Mouse (Mus musculus) megakaryocyte-erythroid progenitor cell, adult 5-6 weeks (primary cell): ENCODE measurements around the gene Qrich2. TPM values are rescaled to one million over a fixed set of nuclear protein-coding genes. Genes with fewer than 3 reads are reported as not detected.
A peak's percentile ranks its signal among the peaks of the same experiment; 100 is the strongest.
"Not testable (repeated sequence)": the region's sequence is repeated elsewhere in the genome, so short reads cannot be mapped to it uniquely, and the experiment has no call there.

Experiments used
- ATAC-seq: replicated peaks from 2 replicates; pipeline ENCODE4 v1.8.0; 2016; ENCODE audit warnings: mild to moderate bottlenecking, inconsistent platforms; ENCODE audit not compliant: severe bottlenecking, poor library complexity, low FRiP score, low TSS enrichment
- total RNA-seq, 2 experiments: library from RNA; stranded (forward) in 1 of 2; stranded (reverse) in 1 of 2; fragments of 200-1000, 215-1000 nt in 1 of 2; fragments of >200 nt in 1 of 2; fragmentation: Nextera tagmentation in 1 of 2; gene quantifications; 2 replicates each; pipeline ENCODE4 v1.2.3; 2014 to 2017

The Qrich2 gene
- not detected in 2 replicates for total RNA-seq (2014; fragmentation: Nextera tagmentation)
- not detected in 2 replicates for total RNA-seq (2017)

- ATAC-seq: no peak
These were observed at the start of gene Qrich2 for GRCm38 (mm10) chr11:116466141-116466540. Gene Qrich2 (minus strand): TSS chr11:116466241.

DNA sequence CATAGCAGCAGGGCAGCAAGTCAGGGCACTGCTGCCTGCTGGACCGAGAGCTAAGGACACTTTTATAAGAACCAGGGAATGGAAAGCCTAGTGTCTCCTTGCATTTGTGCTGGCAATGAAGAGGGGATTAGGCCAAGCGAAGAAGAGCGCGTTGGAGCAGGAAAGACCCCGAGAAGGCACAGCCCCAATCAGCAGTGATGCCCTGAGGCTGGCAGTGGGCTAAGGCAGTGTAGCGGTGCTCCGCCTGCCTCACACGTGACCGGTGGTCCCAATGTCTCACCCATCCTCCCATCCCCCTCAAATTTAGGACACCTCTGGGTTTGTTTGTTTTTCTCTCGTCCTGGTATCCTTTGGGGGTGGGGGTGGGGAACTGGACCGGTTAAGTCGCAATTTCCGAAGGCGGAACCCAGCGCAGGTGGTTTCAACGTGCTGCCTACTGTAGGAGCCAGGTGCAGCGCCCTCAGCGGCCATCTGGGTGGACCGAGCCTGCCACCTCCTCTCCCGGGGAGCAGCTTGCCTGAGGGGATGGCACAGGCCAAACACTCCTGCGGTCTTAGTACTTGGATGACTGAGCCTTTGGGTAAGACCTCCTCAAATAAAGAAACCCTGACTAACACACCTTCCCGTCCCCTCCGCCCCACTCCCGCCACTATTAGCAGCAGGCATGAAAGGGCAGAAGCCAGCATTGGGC is 49.4 kb upstream of the Qrich2 start:
- 0 out of 2 replicates have a peak, but pooled peaks have one; percentile 25 for ATAC-seq

GRCm38 (mm10) chr11:116513531-116514038 is 47.5 kb upstream of the Qrich2 start:
- no peak for ATAC-seq

DNA sequence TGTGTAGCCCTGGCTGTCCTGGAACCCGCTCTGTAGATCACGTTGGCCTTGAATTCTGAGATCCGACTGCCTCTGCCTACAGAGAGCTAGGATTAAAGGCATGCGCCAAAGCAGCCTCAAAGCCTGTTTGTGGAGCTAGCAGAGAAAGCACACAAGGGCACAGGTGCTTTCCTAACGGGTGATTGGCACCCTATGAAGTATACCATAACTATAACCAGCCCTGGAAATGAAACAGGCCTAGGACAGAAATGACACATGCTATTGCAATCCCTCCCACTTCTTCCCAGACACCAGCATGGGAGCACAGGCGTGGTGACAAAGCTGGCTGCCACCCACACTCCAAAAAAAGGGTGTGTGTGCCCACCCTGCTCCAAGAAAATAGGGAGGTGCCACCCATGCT is 46.9 kb upstream of the Qrich2 start:
- no peak for ATAC-seq

DNA sequence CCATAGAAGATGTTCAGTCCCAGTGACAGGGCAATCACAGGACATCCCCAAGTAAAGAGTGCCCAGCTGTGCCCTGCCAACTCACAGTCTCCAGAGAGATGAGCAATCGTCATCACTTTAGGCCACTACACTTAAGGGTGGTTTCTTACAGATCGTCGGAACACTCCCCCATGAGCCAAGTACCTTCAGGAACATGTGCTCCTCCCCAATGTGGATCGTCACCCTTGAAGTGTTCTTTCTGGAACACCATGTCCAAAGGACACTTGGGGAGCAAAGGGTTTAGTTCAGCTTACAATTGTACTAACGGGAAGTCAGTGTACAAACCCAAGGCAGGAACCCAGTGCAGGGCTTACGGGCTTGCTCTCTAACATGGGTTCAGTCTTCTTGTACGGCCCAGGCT is 46.1 kb upstream of the Qrich2 start:
- ATAC-seq: no peak

- peak; percentile 50 for ATAC-seq
These were observed 45.3 kb upstream of the Qrich2 start for GRCm38 (mm10) chr11:116511301-116511868.

DNA sequence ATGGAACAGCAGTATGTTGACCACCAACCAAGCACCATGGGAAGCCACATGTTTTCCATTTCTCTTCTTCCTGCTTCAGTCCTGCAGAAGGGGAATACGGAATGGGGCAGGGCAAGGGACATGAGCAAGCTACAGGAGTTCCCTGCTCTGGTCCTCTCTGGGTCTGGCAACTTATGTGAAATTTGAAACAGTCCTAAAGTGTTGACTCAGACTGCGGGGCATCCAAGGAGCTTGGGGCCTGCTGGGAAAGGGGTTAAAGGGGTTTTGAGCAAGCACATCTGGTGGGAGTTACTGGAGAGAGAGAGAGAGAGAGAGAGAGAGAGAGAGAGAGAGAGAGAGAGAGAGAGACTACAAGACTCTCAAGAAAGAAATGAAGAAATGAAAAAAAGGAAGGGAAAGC is 42.6 kb upstream of the Qrich2 start:
- no peak for ATAC-seq

DNA sequence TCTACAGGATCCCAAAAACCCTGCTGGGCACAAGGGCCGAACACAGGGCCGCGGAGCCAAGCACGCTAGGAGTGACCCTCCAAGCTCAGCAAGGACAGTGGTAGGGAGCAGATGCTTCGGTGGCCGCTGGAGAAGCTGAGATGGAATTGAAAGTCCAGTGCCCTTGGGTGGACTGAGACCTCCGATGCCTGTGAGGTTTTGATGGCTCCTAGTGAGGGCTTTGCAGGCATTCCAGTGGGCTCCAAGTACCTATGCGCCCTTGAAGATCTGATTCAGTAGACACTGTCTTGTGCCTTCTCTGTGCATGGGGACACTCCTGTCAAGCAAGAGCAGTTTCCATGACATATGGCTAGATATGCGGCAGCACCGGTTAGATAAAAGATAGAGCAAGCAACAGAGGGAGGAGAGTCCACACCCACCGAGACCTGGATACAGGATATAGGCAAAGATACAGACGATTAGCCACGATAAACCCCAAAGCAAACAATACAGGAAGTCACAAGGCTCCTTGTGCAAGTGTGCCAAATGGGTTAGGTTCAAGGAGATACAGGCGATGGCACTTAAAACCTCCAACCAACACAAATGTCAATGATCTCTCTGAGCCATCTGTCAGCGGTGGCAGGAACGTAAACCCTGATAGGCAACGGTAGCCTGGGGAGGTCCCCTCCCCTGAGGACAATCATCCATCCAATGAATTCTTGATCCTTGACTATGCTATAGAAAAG is 40.3 kb upstream of the Qrich2 start:
- peak; percentile 90 for ATAC-seq

DNA sequence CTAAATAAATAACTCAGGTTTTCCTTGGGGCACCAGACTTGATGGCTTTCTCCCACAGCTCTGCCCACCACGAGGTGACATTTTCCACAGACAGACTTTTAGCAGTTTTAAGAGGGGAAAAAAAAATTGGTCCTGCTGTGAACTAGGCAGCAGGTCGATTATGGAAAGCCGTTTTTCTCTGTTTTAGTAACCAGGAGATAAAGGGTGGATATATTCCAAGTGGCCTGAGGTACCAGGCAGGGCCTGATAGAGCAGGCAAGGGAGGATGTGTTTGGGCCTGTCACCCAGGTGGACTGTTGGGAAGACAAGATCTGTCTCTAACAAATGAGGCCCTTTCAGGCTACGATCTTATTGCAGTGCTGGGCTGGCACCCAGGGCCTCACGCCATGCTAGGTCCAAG is 39.5 kb upstream of the Qrich2 start:
- ATAC-seq: peak; percentile 56

- ATAC-seq: no peak; the same call in 1 of the 2 replicates
These were observed 38.5 kb upstream of the Qrich2 start for GRCm38 (mm10) chr11:116504516-116504915.

- ATAC-seq: peak; percentile 60
These were observed 35.1 kb upstream of the Qrich2 start for GRCm38 (mm10) chr11:116501005-116501746.

DNA sequence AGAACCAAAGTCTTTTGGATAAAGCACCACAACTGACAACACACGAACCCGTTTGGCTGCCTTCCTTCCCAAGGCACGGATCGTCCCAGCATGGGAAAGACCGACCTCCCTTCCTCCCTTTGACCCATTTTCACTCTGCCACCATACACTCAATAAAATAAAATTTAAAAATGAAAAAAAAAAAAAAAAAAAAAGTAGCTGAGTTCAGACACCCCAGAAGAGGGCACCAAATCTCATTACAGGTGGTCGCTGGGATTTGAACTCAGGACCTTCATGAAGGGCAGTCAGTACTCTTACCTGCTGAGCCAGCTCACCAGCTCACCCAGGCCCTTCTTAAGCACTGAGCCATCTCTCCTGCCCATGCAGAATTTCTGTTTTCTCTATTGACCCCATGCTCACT is 33.0 kb upstream of the Qrich2 start:
- no peak for ATAC-seq

- ATAC-seq: no peak
These were observed 32.6 kb upstream of the Qrich2 start for GRCm38 (mm10) chr11:116498596-116498995.

DNA sequence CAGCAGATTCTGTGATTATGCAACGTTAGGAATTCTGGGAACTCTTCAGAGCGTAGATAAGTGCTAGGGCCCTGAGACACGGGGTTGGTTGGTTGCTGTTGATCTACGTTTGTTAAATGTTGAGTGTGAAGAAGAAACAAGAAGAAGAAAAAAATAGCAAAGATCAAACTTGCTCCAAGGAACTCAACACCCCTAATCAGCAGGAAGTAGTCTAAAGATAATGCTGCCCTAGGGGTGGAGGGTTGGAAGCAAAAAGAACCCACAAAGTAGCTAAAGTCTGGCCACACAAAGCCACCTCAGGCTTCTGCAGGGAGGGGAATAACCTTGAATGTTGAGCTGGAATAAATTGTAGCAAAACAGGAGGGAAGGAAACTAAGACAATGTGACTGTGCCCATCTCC is 31.3 kb upstream of the Qrich2 start:
- no peak for ATAC-seq

DNA sequence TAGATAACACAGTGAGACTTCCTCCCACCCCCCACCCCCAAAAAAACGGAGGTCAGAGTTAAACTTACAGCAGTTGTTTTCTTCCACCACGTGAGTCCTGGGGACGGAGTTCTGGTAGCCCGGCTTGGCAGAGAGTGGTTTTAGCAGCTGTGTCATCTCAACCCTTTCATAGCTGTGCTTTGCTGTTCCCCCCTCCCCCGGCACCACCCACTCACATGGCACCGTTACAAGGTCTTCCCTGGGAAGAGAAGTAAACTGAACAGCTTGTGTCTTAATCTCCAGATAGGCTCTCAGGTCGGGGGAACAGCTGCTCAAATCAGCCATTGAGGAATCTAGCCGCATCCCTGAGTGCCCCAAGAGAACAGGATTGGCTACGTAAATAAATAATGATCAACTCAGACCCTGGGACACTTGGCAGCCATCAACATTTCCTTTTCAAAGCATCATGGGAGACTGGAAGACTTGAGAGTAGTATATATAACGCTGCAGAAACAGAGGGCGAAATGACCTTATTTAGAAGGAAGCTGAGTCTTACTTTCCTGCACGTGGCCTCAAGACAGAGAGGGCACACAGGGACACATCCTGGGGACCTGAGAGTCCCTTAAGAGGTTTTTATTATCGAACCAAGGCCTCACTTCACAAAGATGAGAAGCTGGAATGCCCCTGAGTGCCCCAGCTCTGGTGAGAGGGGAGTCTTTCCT is 28.6 kb upstream of the Qrich2 start:
- ATAC-seq: no peak

- ATAC-seq: peak; percentile 62
These were observed 27.8 kb upstream of the Qrich2 start, which contains the start of gene Prpsap1 for GRCm38 (mm10) chr11:116493795-116494252. Gene Prpsap1 (minus strand): TSS chr11:116494202.

GRCm38 (mm10) chr11:116493191-116493590 is 27.1 kb upstream of the Qrich2 start:
- no peak for ATAC-seq

DNA sequence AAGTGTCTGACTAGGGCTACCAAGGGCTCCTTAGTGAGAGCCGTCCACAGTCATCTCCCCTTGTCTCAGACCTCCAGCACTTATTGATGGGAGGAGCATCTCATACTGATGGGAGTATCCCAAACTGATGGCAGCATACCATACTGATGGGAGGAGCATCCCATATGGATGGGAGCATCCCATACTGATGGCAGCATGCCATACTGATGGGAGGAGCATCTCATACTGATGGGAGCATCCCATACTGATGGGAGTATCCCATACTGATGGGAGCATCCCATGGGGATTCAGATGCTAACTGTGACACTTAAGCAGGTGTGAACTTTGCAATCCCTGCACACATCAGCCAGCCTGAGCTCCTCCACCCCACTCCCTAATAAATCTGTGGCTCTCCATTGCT is 26.5 kb upstream of the Qrich2 start:
- ATAC-seq: not testable (repeated sequence)

GRCm38 (mm10) chr11:116491338-116491737 is 25.3 kb upstream of the Qrich2 start:
- no peak for ATAC-seq
